Mouse (Mus musculus): ENCODE data around the gene Gm30191.
A peak's percentile ranks its signal among the peaks of the same experiment; 100 is the strongest.

Gene Gm30191

DNA sequence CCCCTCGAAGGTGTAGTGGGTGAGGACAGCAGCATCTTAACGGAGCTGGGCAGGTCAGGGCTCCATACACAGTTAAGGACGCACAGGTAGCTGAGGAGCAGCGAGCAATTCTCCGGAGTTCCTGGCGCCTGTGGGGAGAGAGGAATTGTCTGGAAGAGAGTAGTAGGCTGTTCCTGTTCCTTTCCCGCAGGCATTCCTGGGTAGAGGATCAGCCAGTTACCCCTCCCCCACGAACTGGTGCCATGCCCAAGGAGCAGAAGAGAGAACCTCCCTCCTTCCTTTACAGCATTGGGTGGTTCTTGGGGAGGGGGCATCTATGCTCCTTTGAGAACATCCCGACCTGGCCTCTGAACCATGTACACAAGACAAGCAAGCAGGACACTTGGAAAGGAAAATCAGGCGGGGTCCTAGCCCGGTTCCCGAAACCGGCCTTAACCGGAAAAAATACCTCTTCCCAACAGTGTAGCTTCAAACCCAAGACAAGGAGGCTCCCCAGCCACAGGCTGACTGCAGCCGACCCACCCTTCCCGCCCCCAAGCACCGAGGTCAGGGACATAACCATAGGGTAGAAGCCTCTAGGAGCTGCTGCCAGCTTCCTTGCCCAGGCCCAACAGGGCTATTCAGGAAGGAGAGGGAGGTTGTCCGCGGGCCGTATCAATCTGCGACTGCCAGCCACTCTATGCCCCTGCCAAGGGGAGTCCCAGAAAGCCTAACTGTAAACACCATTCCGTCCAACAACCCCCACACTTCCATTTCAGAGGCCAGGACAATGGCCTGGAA, 5.6 kb downstream of the Gm30191 start:
- no peak for DNase-seq (ENCODE audit: low read depth, low spot score)

DNA sequence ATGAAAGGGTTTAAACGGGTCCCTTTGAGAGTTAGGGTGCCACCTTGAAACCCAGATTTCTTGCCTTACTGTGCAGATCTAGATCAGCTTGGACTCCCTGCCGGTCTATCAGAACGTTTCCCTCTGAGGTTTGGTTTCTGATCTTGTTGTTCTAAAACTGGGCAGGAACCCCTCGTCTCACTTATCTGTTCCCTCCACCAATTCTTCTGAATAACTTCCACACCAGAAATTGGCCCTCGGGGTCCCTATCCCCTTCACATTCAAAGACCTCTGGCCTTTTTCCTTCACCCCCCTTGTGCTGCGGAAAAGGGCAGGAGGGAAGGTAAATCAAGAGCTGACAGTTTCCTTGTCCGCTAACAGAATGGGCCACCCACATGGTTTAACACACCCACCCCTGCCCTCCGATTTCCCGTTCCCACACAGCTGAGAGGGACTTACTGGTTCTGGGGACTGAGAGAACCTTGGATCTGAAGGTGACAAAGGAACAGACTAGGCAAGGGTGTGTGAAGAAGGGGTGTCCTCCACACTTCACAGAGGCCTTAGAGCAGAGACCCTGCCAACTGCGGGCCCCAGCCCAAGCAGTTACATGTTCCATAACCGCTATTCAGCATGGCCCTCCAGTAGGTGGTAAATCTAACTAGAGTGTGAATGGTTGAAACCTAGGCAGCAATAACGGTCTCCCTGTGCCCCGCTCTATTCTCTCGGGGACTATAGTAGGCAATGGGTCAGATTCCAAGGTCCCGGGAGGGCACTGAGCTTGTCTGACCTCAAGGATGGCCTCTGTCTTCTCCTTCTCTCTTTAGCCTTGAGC, 6.4 kb downstream of the Gm30191 start:
- DNase-seq (ENCODE audit: low read depth, low spot score): no peak

DNA sequence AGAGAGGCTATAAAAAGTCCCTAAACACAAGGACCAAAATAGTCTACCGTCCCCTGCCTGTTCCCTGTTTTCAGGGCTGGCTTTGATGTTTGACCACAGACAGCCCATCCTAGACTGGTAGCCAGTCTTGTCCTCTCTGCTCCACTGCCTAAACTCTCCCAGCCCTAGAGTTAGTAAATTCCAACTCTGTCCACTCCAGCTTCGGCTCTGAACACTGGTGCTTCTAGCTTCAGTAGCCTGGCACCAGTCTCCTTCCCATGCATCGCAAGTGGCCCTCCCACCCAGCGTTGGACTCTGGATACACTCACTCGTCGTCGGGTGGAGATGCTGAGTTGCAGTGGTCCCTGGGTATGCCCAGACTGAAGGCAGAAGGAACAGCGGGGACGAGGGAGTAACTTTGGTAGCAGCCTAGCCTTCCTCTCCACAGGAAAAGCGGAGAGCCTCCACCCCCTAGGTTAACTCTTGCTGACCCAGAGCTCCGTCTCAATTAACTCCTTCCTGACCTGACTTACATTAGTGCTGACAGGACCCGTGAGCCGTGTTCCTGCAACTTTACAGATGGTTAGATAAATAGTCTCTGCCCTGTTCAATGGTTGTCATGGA, 7.1 kb downstream of the Gm30191 start, which contains the start of gene Grrp1:
Gene Grrp1 (minus strand): TSS at position 385 of the 603 bp plus-strand sequence.
- DNase-seq (ENCODE audit: low read depth, low spot score): no peak

DNA sequence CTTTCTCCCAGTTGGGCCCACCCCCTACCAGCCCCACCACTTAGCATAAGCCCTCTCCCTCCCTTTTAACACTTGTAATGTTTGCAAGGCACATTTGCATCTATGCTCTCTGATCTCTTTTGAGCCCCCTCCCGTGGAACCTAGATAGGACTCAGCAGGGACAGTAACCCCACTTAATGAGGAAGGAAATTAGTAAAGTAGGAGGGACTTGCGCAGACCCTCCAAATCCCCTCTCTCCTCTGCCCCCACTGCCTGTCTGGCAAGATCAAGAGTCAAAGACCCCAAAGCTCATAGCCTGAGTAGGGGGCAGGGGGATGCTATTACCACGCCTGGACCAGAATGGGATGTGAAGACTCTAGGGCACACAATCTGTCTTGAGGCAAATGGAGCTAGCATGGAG, 8.1 kb downstream of the Gm30191 start:
- DNase-seq (ENCODE audit: low read depth, low spot score): no peak

DNA sequence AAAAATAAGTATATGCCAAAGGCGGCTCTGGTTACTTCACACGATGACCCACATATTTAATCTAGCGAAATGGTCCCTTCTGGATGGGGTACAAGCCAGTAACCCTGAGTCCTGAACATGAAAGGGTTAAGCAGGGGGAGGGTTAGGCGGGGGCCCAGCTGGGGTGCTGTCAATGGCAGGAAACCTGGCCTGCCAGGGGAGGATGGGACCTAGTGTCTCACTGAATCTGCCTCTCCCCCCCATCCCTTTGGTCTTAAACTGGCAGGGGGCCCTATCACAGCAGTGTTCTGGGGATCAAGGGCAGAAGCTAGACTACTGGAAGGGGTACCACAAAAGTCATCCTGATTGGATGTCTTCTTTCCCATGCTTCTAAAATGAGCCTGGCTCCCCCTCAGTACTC, 9.1 kb downstream of the Gm30191 start:
- DNase-seq (ENCODE audit: low read depth, low spot score): no peak

DNA sequence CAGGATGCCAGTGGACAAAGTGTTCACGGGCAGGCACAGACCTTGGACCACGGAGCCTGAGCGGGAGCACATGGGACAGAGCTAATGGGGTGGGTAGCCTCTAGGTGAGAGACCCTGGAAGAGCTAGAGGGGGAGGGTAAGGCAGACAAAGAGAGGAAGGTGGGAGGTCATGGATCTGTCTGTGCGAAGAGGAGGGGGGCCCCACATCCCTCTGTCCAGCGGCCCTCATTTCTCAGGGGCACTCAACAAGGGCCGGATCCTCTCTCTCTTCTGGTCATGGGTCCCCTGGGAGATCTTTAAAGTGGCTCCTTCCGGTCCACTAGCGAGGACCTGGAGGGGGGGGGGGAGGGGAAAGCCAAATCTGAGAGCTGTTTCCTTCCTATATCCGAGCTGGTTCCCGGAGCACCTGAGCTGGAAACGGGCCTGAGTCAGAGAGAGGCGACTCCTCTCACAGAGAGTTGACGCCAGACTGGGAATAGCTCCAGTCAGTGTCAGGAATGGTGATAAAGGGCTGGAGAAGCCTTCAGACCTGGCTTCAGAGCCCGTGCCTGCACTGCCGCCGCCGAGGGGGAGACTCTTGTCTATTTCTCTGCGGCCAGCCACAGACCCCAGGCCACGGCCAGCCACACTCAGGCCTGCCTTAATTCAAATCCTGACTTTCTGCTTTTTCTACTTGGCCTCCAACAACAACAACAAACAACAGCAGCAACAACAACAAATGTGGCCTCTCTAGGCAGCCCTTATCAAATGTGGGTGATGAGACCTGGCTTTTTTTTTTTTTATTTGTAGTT, 9.9 kb downstream of the Gm30191 start:
- no peak for DNase-seq (ENCODE audit: low read depth, low spot score)

DNA sequence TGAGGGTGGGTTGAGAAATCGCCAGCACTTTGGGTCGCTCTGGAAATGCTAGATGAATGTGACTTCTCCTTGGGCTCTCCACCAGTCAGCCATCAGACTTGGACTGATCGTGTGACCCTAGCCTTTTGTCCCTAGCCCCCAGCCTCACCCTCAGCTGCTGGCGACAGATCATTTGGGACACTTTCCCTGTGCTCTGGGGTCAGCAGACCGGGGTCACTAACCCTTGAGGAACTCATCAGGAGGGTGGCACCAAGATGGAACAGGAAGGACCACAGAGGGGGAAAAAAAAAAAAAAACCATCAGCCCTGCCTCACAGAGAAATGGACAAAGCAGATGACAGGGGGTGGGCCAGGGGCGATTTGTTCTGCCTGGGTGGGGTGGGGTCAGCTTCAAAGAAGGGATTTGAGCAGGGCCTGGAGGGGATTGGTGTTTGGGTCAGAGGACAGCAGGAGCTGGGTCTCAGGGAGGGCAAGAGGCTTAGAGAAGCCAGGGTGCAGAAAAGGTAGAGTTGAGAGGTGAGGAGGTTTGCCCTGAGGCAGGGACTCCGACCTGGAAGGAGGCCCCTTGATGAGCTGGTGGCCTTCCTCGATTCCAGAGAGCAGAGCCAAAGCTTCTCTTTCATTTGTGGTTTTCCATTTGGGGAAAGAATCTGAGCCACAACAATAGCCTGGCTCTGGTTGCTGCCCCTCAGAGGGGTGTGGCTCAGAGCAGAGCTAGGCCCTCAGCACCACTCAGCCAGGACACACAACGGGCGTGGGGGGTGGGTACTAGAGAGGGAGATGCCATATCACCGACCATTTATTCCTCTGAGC, 10.7 kb downstream of the Gm30191 start:
- DNase-seq (ENCODE audit: low read depth, low spot score): no peak

DNA sequence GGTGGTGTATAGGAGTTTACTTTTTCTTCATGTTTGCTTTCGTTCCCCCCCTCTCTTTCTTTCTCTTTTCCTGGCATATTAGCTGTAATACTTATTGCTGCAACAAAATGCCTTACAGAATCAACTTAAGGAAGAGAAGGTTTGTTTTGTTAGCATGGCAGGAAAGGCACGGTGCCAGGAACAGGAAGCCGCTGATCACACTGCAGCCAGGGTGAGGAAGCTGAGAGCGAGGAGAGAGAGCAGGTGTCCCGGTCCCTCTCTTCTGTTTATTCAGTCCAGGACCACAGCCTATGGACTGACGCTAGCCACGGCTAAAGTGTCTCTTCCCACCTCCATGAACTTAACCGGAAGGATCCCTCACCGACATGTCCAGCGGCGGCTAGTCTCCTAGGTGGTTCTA, 11.6 kb downstream of the Gm30191 start:
- no peak for DNase-seq (ENCODE audit: low read depth, low spot score)

DNA sequence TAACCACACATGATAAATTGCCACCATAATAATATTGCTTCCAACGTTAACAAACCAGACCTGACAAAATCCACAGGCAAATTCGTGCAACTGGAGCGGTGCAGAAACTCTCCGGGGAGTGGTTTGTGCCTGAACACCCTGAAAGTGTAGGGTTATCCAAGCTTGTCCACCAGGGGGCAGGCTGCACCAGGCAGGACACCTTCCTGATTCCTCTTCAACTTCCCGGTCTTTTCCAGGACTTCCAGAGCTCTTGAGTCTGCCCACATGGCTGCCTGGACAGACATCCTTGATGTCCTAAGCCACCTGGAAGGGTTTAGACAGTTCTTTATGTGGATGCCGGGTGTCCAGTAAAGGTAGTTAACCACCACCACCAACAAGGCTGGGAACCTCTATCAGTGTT, 16.5 kb downstream of the Gm30191 start:
- peak; percentile 38 for DNase-seq (ENCODE audit: low read depth, low spot score)

DNA sequence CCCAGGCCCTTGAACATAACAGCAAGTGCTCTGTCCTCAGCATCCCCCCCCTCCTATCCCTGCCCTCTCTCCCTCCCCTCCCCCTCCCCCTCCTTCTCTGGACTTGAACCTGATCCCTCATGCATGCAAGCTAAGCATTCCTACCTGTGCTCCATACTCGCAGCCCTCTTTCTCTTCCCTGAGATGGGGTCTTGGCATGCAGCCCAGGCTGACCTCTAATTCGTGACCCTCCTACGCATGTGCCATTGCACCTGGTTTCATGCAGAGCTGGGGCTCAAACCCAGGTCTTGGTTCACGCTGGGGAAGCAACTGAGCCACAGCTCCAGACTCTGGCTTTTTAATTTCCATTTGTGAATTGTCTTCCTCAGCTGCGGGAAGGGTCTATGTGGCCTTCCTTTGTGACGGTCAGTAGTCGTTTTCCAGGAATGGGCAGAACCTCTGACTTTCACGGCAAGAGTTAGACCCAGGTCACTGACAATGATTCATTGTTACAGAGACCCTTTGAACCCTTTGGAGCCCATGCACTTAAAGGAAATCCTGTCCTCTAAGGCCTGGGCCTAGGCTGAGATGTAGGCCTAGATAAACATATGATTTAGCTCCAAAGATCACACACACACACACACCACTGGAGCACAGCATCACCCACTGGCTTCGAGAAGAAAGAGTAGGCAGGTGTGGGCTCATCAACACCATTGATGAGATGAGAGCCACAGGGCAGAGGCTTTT, 19.3 kb downstream of the Gm30191 start:
- no peak for DNase-seq (ENCODE audit: low read depth, low spot score)

DNA sequence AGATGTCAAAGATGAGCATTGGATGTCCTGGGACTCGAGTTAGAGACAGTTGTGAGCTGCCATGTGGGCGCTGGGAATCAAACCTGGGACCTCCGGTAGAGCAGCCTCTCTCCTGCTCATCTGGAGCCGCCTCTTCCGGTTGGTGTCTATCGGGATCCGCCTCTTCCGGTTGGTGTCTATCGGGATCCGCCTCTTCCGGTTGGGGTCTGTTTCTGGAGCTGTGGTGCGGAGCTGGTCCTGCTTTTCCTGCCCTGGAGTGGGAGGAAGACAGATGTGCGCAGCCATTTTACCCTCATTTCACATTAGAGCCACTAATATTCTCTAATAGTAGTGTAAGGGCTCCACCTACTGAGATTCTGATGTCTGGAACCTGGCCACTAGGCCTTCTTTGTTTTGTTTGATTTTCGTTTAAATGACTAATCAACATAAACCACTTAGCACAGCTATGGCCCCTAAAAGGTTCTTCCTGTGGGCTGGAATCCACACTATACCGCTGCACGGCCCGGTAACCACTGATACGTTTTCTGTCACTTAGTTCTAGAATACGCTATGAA, 21.4 kb downstream of the Gm30191 start:
- no peak for DNase-seq (ENCODE audit: low read depth, low spot score)

DNA sequence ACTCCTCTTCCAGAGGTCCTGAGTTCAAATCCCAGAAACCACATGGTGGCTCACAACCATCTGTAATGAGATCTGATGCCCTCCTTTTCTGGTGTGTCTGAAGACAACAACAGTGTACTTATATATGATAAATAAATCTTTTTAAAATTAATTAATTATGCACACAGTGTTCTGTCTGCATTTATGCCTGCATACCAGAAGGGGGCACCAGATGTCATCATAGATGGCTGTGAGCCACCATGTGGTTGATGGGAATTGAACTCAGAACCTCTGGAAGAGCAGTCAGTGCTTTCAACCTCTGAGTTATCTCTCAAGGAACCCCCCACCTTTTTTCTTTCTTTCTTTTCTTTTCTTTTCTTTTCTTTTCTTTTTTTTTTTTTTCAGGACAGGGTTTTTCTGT, 22.9 kb downstream of the Gm30191 start:
- peak; percentile 43 for DNase-seq (ENCODE audit: low read depth, low spot score)

DNA sequence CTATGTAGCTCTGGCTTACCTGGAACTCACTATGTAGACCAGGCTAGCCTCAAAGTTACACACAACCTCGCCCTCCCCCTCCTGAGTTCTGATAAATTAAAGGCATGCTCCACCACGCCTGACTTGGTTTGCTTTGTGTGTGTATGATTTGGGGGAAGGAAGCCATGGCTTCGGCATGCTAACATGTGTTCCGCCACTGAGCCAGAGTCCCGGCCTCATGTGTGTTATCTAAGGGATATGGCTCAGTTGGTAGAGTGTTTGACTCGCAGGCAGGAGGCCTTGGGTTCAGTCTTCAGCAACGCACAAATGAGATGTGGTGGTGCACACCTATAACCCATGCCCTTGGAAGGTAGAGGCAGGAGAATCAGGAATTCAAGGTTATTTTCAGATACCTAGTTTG, 25.2 kb downstream of the Gm30191 start:
- no peak for DNase-seq (ENCODE audit: low read depth, low spot score)

DNA sequence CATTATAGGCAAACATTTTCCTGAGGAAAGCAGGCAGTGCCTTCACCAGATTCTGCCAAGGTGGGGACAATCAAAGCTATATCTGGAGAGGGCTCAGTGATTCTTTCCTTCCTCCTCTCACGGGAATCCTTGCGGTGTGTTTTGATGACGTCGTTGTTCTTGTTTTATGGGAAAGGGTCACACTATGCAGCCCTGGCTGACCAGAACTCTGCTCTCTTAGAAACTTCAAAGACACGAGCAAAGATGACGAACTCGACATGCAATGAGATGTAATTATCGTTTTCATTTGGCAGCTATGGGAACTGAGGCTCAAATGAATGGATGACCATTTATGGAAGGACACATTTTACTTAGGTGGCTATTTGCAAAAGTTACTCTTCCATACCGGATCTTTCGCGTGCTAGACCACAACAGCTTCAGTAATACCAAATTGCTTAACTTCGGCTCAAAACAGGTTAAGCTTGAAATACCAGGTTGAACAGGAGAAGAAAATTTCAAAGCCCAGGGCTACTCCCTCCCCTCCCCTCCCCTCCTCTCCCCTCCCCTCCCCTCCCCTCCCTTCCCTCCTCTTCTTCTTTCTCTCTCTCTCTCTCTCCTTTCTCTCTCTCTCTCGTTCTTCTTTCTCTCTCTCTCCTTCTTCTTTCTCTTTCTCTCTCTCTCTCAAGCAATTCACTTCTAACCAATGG, 26.1 kb downstream of the Gm30191 start:
- DNase-seq (ENCODE audit: low read depth, low spot score): no peak

DNA sequence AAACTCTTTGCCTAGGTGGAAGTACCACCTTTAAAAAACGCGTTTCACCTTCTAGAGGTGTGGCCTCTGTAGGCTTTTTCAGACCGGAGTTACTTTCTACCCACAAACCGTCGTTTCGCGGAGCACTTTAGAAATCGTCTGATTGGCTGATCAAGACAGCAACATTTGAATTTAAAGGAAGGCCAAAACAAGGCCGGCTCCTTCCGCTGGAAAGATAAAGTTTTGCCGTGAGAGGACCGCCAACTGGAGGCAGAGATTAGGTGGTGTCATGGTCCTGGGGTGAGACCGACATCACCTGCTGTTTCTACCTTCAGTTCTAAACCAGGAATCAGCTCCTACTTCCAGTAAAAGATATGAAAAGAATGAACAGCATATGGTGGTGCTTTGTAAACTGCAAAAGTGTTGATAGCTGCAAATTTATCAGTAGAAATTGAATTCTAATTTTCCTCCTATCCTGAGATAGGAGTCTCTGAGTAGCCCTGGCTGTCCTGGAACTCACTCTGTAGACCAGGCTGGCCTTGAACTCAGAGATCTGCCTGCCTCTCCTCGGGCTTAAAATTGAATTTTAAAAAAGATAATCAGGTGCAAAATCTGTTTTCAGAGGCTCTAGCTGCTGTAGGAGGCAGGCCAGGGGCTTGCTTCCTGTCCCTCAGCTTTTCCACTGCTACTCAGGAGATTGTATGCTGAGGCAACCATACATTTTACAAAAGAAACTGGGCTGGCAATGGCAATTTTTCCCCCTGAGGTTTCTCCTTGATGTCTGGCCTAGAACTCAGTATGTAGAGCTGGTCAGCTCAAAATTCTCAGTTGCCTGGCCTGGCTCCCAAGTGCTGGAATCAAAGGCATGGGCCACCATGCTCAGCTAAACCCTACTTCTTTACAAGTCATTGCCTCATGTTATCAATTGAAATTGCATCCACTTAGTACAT, 26.9 kb downstream of the Gm30191 start:
- peak; percentile 93 for DNase-seq (ENCODE audit: low read depth, low spot score)

DNA sequence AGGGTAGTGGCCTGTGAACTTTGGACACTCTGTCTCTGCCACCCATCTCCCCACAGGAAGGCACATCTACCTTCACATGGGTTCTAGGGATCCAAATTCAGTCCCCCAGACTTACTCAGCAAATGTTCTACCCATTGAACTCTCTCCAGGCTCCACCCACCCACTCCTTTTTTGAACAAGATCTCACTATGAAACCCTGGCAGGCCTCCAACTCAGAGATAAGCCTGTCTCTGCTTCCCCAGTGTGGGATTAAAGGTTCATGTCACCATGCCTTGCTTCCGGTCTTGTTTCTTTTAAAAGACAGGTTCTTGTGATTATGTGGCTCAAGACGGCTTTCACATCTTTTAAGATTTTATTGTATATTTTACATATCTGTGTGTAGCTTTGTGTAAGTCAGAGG, 38.2 kb downstream of the Gm30191 start:
- no peak for DNase-seq (ENCODE audit: low read depth, low spot score)

DNA sequence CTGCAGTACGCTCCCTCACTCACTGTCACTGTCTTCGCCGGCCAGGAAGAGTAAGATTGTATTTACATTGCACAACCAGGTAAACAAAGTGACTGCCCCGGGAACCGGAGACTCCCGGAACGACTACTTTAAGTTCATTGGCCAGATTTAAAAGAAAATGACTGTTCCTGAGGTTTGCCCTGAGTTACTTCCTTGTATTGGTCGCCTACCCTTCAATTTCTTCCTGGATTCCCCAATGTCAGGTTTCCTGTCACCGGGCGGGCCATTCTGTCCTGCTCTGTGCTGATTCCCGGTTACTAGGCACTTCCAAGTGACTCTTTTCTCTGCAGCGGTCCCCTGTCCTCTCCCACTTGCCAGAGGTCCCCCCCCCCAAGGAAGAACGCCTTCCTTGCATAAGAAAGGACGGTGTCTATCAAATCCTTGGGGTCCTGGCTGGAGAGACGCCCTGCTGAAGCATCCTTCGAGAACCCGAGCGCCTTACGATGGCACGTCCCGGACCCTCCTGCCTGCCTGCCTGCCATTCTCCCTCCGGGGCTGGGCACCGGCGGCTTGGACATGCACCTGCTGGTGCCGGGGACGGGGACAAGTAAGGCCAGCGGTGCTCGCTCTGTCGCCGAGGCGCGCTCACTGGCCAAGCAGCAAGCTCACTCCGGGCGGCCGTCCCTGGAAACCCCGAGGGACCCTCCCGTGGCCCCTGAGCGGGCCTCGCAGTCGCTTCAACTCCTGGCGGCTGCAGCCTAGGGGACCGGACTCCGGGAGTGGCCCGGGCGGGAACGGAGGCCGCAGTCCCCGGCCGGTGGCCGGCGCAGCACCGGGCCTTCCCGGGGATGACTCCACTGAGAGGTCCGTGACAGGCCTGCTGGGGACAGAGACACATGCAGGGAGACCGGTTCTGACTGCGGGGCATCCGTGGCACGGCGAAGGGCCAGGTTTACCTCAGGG, 39.8 kb downstream of the Gm30191 start:
- no peak for DNase-seq (ENCODE audit: low read depth, low spot score)
